Mouse (Mus musculus) hindbrain, embryonic 13.5 days (tissue): ENCODE data around the gene Mettl23. TPM values are rescaled to one million over a fixed set of nuclear protein-coding genes. Genes with fewer than 3 reads are reported as not detected.
"Not testable (repeated sequence)": the region's sequence is repeated elsewhere in the genome, so short reads cannot be mapped to it uniquely, and the experiment has no call there.

Experiments
- ATAC-seq: fragments of 200-750 bp; cut with Nextera tagmentation; 2 replicates; pipeline ENCODE4 v1.8.0; 2017; ENCODE audit warnings: moderate TSS enrichment; ENCODE audit not compliant: low FRiP score
- H3K27ac ChIP-seq: fragments of 300-500 bp; sonication (generic); 2 replicates; pipeline ENCODE4 v1.5.1; 2015; ENCODE audit warnings: inconsistent platforms, mild to moderate bottlenecking, moderate library complexity
- H3K27me3 ChIP-seq: fragments of 300-500 bp; sonication (generic); 2 replicates; pipeline ENCODE4 v1.6.1; 2015; ENCODE audit warnings: mild to moderate bottlenecking, inconsistent platforms
- H3K36me3 ChIP-seq: fragments of 300-500 bp; sonication (generic); 2 replicates; pipeline ENCODE4 v1.6.1; 2015; ENCODE audit warnings: mild to moderate bottlenecking, inconsistent platforms
- H3K4me1 ChIP-seq: fragments of 300-500 bp; sonication (generic); replicated peaks from 2 replicates; pipeline ENCODE4 v1.6.1; 2015; ENCODE audit warnings: inconsistent platforms
- H3K4me2 ChIP-seq: fragments of 300-500 bp; sonication (generic); 2 replicates; pipeline ENCODE4 v1.6.1; 2015; ENCODE audit warnings: inconsistent platforms, mild to moderate bottlenecking, moderate library complexity
- H3K4me3 ChIP-seq: fragments of 300-500 bp; sonication (generic); 2 replicates; pipeline ENCODE4 v1.5.1; 2015; ENCODE audit warnings: mild to moderate bottlenecking, inconsistent platforms
- H3K9ac ChIP-seq: fragments of 300-500 bp; sonication (generic); 2 replicates; pipeline ENCODE4 v1.6.1; 2015; ENCODE audit warnings: mild to moderate bottlenecking, inconsistent platforms
- H3K9me3 ChIP-seq: fragments of 300-500 bp; sonication (generic); 2 replicates; pipeline ENCODE4 v1.6.1; 2016; ENCODE audit warnings: inconsistent platforms
- WGBS: fragments of 180-500 bp; shearing (Covaris S2); methylation state at CpG from one replicate; pipeline ENCODE4 v1.1.7; 2015; 5-methylcytosine and 5-hydroxymethylcytosine counted together
- polyA plus RNA-seq: library from polyadenylated mRNA; unstranded; fragments of >200 nt; fragmentation: Nextera tagmentation; extraction: Ambion mirVana; gene quantifications from 2 replicates; pipeline ENCODE4 v1.2.1, GENCODE M21; 2015

The Mettl23 gene
- polyA plus RNA-seq, 1 experiment from 2014 or later, result 79.3 TPM

GRCm38 (mm10) chr11:116822215-116822614, 20.9 kb upstream of the Mettl23 start:
- ATAC-seq, result no peak
- Histone ChIP-seq H3K27ac (0 out of 2 replicates have a peak overlapping the region, but pooled peaks have one; percentile 30), H3K36me3 (no peaks in the 10 kb centered on the region), H3K4me3 (no peak overlapping the region), H3K9ac (no peak overlapping the region), H3K4me1 (peaks cover 68% of the 10 kb centered on the region), H3K9me3 (no peaks in the 10 kb centered on the region), H3K27me3 (no peaks in the 10 kb centered on the region), H3K4me2 (no peak overlapping the region)
- WGBS, result 72% methylated on average over 10 of the region's 10 CpGs

- H3K4me1 ChIP-seq, result peaks cover 72% of the 10 kb centered on the region
- no peak overlapping the region for H3K4me2 ChIP-seq
- H3K27me3 ChIP-seq, result no peaks in the 10 kb centered on the region
- no peak for ATAC-seq
- peak overlapping the region; percentile 30; the same call in 1 of the 2 replicates for H3K27ac ChIP-seq
- no peak overlapping the region for H3K9ac ChIP-seq
- 92% methylated on average over 10 of the region's 10 CpGs for WGBS
- no peaks in the 10 kb centered on the region for H3K9me3 ChIP-seq
- H3K4me3 ChIP-seq, result no peak overlapping the region
- H3K36me3 ChIP-seq, result no peaks in the 10 kb centered on the region
These were observed 20.5 kb upstream of the Mettl23 start for GRCm38 (mm10) chr11:116822626-116823025.

- H3K27me3 ChIP-seq, result no peaks in the 10 kb centered on the region
- no peak overlapping the region for H3K9ac ChIP-seq
- H3K27ac ChIP-seq, result no peak overlapping the region
- peaks cover 77% of the 10 kb centered on the region for H3K4me1 ChIP-seq
- no peak overlapping the region for H3K4me3 ChIP-seq
- H3K9me3 ChIP-seq, result no peaks in the 10 kb centered on the region
- no peak overlapping the region for H3K4me2 ChIP-seq
- WGBS, result 100% methylated on average over 2 of the region's 2 CpGs
- no peaks in the 10 kb centered on the region for H3K36me3 ChIP-seq
- no peak for ATAC-seq
These were observed 19.8 kb upstream of the Mettl23 start for GRCm38 (mm10) chr11:116823255-116823654.

GRCm38 (mm10) chr11:116823885-116824284, 19.2 kb upstream of the Mettl23 start:
- not testable (repeated sequence) for H3K9me3 ChIP-seq, H3K4me2 ChIP-seq, H3K36me3 ChIP-seq, H3K4me3 ChIP-seq, H3K27me3 ChIP-seq, H3K27ac ChIP-seq, H3K9ac ChIP-seq, ATAC-seq
- H3K4me1 ChIP-seq, result peaks cover 77% of the 10 kb centered on the region
- 95% methylated on average over 10 of the region's 10 CpGs for WGBS

- H3K27ac ChIP-seq, result peak overlapping the region; percentile 88
- no peaks in the 10 kb centered on the region for H3K9me3 ChIP-seq
- H3K27me3 ChIP-seq, result no peaks in the 10 kb centered on the region
- ATAC-seq, result no peak
- peak overlapping the region; percentile 82 for H3K4me2 ChIP-seq
- peaks cover 63% of the 10 kb centered on the region for H3K4me1 ChIP-seq
- peak overlapping the region; percentile 73 for H3K4me3 ChIP-seq
- H3K9ac ChIP-seq, result peak overlapping the region; percentile 68
- 16% methylated on average over 5 of the region's 5 CpGs for WGBS
- H3K36me3 ChIP-seq, result no peaks in the 10 kb centered on the region
These were observed 17.8 kb upstream of the Mettl23 start for GRCm38 (mm10) chr11:116825230-116825629.

GRCm38 (mm10) chr11:116826550-116827504, 16.3 kb upstream of the Mettl23 start:
- peaks cover 7% of the 10 kb centered on the region; the same call in 1 of the 2 replicates for H3K36me3 ChIP-seq
- peak overlapping the region; percentile 88 for H3K27ac ChIP-seq
- H3K27me3 ChIP-seq, result no peaks in the 10 kb centered on the region
- WGBS, result 9% methylated on average over 17 of the region's 17 CpGs
- peak; percentile 33 for ATAC-seq
- peaks cover 48% of the 10 kb centered on the region for H3K4me1 ChIP-seq
- H3K4me3 ChIP-seq, result peak overlapping the region; percentile 73
- H3K4me2 ChIP-seq, result peak overlapping the region; percentile 82
- H3K9me3 ChIP-seq, result no peaks in the 10 kb centered on the region
- H3K9ac ChIP-seq, result peak overlapping the region; percentile 91

- H3K27ac ChIP-seq, result peak within 1 kb of the TSS; percentile 88
- H3K9ac ChIP-seq, result peak within 1 kb of the TSS; percentile 91
- WGBS, result under 1% methylated on average over 65 of the region's 71 CpGs
- no peaks in the 10 kb centered on the region for H3K27me3 ChIP-seq
- H3K4me2 ChIP-seq, result peak within 1 kb of the TSS; percentile 82
- H3K4me3 ChIP-seq, result peak within 1 kb of the TSS; percentile 73
- peaks cover 7% of the 10 kb centered on the region; the same call in 1 of the 2 replicates for H3K36me3 ChIP-seq
- H3K9me3 ChIP-seq, result no peaks in the 10 kb centered on the region
- peak; percentile 32 for ATAC-seq
- H3K4me1 ChIP-seq, result peaks cover 45% of the 10 kb centered on the region
These were observed 15.4 kb upstream of the Mettl23 start, which contains the start of gene Mxra7 for GRCm38 (mm10) chr11:116827534-116828165. TSS of gene Mxra7 (minus strand) at chr11:116828046.

- Histone ChIP-seq H3K4me3 (no peak overlapping the region), H3K27me3 (no peaks in the 10 kb centered on the region), H3K9me3 (no peaks in the 10 kb centered on the region), H3K27ac (peak overlapping the region; percentile 58; the same call in 1 of the 2 replicates), H3K4me1 (peaks cover 26% of the 10 kb centered on the region), H3K36me3 (peaks cover 51% of the 10 kb centered on the region), H3K9ac (peak overlapping the region; percentile 15; the same call in 1 of the 2 replicates), H3K4me2 (no peak overlapping the region)
- no peak for ATAC-seq
- WGBS, result 36% methylated on average over 3 of the region's 4 CpGs
These were observed 10.8 kb upstream of the Mettl23 start for GRCm38 (mm10) chr11:116832172-116832685.

- no peaks in the 10 kb centered on the region for H3K27me3 ChIP-seq
- 94% methylated on average over 1 of the region's 1 CpGs for WGBS
- no peak overlapping the region for H3K27ac ChIP-seq
- H3K4me2 ChIP-seq, result no peak overlapping the region
- H3K4me1 ChIP-seq, result peaks cover 26% of the 10 kb centered on the region
- H3K4me3 ChIP-seq, result no peak overlapping the region
- no peak for ATAC-seq
- no peak overlapping the region for H3K9ac ChIP-seq
- H3K9me3 ChIP-seq, result no peaks in the 10 kb centered on the region
- H3K36me3 ChIP-seq, result peaks cover 78% of the 10 kb centered on the region
These were observed 8.1 kb upstream of the Mettl23 start for GRCm38 (mm10) chr11:116834954-116835353.

- peaks cover 85% of the 10 kb centered on the region for H3K36me3 ChIP-seq
- H3K4me1 ChIP-seq, result peaks cover 39% of the 10 kb centered on the region
- WGBS, result 86% methylated on average over 4 of the region's 4 CpGs
- H3K27ac ChIP-seq, result no peak overlapping the region
- H3K9me3 ChIP-seq, result no peaks in the 10 kb centered on the region
- H3K4me2 ChIP-seq, result no peak overlapping the region
- no peaks in the 10 kb centered on the region for H3K27me3 ChIP-seq
- no peak for ATAC-seq
- H3K4me3 ChIP-seq, result no peak overlapping the region
- H3K9ac ChIP-seq, result no peak overlapping the region
These were observed 6.8 kb upstream of the Mettl23 start for GRCm38 (mm10) chr11:116836283-116836682.

GRCm38 (mm10) chr11:116837441-116837840, 5.6 kb upstream of the Mettl23 start:
- Histone ChIP-seq H3K9ac (no peak overlapping the region), H3K4me2 (no peak overlapping the region), H3K27ac (no peak overlapping the region), H3K27me3 (no peaks in the 10 kb centered on the region), H3K4me3 (no peak overlapping the region), H3K4me1 (peaks cover 47% of the 10 kb centered on the region), H3K9me3 (no peaks in the 10 kb centered on the region), H3K36me3 (peaks cover 83% of the 10 kb centered on the region)
- 95% methylated on average over 10 of the region's 10 CpGs for WGBS
- ATAC-seq, result no peak

- H3K9me3 ChIP-seq, result no peaks in the 10 kb centered on the region
- no peak overlapping the region for H3K27ac ChIP-seq
- no peak for ATAC-seq
- H3K9ac ChIP-seq, result peak overlapping the region; percentile 60; the same call in 1 of the 2 replicates
- peaks cover 72% of the 10 kb centered on the region for H3K36me3 ChIP-seq
- peaks cover 40% of the 10 kb centered on the region for H3K4me1 ChIP-seq
- WGBS, result 87% methylated on average over 14 of the region's 14 CpGs
- no peak overlapping the region for H3K4me3 ChIP-seq
- no peak overlapping the region for H3K4me2 ChIP-seq
- no peaks in the 10 kb centered on the region for H3K27me3 ChIP-seq
These were observed 4.1 kb upstream of the Mettl23 start for GRCm38 (mm10) chr11:116838936-116839335.
